Mouse (Mus musculus): ENCODE results near the gene Gm28230.

DNA sequence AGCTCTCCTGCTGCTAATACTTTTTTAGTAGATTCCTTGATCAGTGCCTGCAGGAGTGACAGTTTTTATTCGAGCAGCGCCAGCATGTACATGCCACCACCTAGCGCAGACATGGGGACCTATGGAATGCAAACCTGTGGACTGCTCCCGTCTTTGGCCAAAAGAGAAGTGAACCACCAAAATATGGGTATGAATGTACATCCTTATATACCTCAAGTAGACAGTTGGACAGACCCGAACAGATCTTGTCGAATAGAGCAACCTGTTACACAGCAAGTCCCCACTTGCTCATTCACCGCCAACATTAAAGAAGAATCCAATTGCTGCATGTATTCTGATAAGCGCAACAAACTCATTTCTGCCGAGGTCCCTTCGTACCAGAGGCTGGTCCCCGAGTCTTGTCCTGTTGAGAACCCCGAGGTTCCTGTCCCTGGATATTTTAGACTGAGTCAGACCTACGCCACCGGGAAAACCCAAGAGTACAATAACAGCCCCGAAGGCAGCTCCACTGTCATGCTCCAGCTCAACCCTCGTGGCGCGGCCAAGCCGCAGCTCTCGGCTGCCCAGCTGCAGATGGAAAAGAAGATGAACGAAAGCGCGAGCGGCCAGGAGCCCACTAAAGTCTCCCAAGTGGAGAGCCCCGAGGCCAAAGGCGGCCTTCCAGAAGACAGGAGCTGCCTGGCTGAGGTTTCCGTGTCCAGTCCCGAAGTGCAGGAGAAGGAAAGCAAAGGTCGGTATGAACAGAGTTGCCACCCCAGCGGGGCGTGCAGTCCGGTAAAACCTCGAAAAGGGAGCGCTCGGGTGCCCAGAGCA lies 34.3 kb upstream of the Gm28230 start:
- TF ChIP-seq ZC3H11A (IDR thresholded peaks at IDR 0.05; ENCODE audit: borderline replicate concordance, low read depth, low read length) (no peak), ZNF384 (IDR thresholded peaks at IDR 0.05; ENCODE audit: low read depth, low read length) (no peak), CHD2 (IDR thresholded peaks at IDR 0.05; ENCODE audit: low read depth, low read length) (no peak), MAFK (IDR thresholded peaks at IDR 0.05; ENCODE audit: insufficient read depth, low read depth, low read length) (no peak)

Measured in ES-E14 (cell line).